Mouse (Mus musculus) testis, adult 2 months (tissue): ENCODE measurements at regions not wholly inside any gene's neighbourhood (a gene's known extent, or its start where the extent isn't known, plus 50 kb on each side); places are given as distances from the start of the nearest gene placed in this dataset.

Experiments
- CTCF ChIP-seq: fragments of 200-500 bp; IDR thresholded peaks from 2 replicates; pipeline ENCODE4 v1.5.1; 2012; ENCODE audit warnings: low read depth, mild to moderate bottlenecking, inconsistent platforms, low read length, moderate library complexity; ENCODE audit not compliant: control insufficient read depth, insufficient read depth, insufficient replicate concordance
- POLR2A ChIP-seq: fragments of 200-500 bp; IDR thresholded peaks from 2 replicates; pipeline ENCODE4 v1.6.1; 2012; ENCODE audit warnings: low read depth, mild to moderate bottlenecking, inconsistent platforms, low read length, moderate library complexity; ENCODE audit not compliant: control insufficient read depth

DNA sequence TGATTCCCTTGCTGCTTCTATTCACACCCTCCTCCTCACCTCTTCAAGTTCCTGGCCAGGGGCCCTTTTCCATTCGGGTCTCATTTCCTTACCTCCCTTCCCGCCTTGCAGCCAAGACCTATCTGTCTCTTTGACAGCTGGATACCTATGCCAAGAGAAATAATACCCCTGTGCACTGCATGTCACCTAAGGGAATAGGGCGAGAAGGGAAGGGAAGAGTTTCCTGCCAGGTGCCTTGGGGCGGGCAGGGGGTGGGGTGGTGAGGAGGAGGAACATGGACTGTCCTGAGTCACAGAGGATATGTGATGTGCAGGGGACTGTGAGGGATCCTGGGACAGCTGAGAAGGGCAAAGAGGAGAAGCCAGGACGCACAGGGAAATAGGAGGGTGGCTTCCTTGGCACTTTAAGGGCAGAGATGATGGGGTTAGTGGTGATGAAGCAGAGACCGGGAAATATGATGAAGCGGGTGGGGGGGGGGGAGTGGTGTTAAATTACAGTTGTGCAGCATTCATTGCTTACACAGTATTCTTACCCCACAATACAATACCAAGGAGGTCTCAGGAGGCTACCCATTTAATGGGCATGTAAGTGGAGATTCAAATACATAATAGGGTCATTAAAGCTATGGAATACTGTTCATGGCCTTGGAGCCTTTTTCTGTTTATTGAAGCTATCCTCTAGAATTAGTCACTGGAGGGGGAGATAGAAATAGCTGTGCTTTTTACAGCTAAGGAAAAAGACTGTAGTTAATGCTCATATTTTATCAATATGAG, 278.0 kb downstream of the 1500009L16Rik start:
- TF ChIP-seq CTCF (no peak), POLR2A (no peak)
